Mouse (Mus musculus) cerebellum, adult 2 months (tissue): ENCODE measurements at regions not wholly inside any gene's neighbourhood (a gene's known extent, or its start where the extent isn't known, plus 50 kb on each side); places are given as distances from the start of the nearest gene placed in this dataset.

ENCODE experiments used
- DNase-seq, 2 experiments: peaks; one replicate each; pipeline ENCODE4 v3.0.0; 2021
- H3K27ac ChIP-seq: fragments of 200-500 bp; 2 replicates; pipeline ENCODE4 v1.5.1; 2012; ENCODE audit warnings: low read length, control low read depth, inconsistent platforms; ENCODE audit not compliant: insufficient read depth
- H3K27me3 ChIP-seq: fragments of 200-500 bp; 2 replicates; pipeline ENCODE4 v1.6.1; 2012; ENCODE audit warnings: inconsistent platforms, mild to moderate bottlenecking, low read length, moderate library complexity; ENCODE audit not compliant: control insufficient read depth, insufficient read depth
- H3K4me1 ChIP-seq: fragments of 200-500 bp; 2 replicates; pipeline ENCODE4 v1.6.1; 2011; ENCODE audit warnings: low read length; ENCODE audit not compliant: control insufficient read depth, insufficient read depth
- H3K4me3 ChIP-seq: fragments of 200-500 bp; replicated peaks from 2 replicates; pipeline ENCODE3; 2011; ENCODE audit warnings: mild to moderate bottlenecking, low read depth, low read length, control low read depth; ENCODE audit not compliant: insufficient read depth
- CTCF ChIP-seq: fragments of 200-500 bp; IDR thresholded peaks from 2 replicates; pipeline ENCODE4 v1.5.1; 2011; ENCODE audit warnings: low read depth, mild to moderate bottlenecking, control low read depth, low read length, moderate library complexity, borderline replicate concordance; ENCODE audit not compliant: insufficient read depth
- POLR2A ChIP-seq: fragments of 200-500 bp; IDR thresholded peaks from 2 replicates; pipeline ENCODE4 v1.6.1; 2011; ENCODE audit warnings: low read length, control low read depth, borderline replicate concordance; ENCODE audit not compliant: insufficient read depth
- WGBS: fragments of 180-500 bp; shearing (Covaris S2); methylation state at CpG from one replicate; pipeline ENCODE4 v1.1.7; 2018; 5-methylcytosine and 5-hydroxymethylcytosine counted together

- DNase-seq: peak; percentile 32 to 51
- Histone ChIP-seq H3K4me3 (no peak overlapping the region), H3K27ac (no peak overlapping the region), H3K4me1 (0 out of 2 replicates have a peak, but pooled peaks cover 3% of the 10 kb centered on the region), H3K27me3 (no peaks in the 10 kb centered on the region)
- 26% methylated on average over 4 of the region's 4 CpGs for WGBS
- TF ChIP-seq POLR2A (no peak), CTCF (peak; percentile 85)
Measured at GRCm38 (mm10) chr2:92840009-92840408, 74.9 kb upstream of the Syt13 start.

DNA sequence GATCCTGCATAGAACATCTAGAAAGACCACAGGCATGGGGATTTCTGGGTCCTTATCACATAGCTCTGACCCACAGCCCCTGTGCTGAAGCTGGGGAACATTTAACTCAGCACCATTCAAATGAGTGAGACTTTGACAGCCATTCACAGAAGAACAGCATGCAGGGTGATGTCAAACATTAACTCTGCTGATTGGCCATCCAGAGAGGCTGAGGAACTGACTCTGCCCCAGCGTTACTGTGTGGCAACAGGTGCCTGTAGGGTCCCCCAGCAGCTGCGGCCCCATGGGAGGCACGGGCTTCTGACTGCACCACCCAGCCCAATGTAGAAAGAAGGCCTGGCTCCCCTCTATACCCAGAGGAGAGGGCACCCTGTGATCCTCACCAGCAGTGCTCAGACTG is 73.3 kb upstream of the Syt13 start:
- H3K4me3 ChIP-seq: no peak overlapping the region
- no peak overlapping the region for H3K27ac ChIP-seq
- H3K27me3 ChIP-seq: no peaks in the 10 kb centered on the region
- 55% methylated on average over 3 of the region's 3 CpGs for WGBS
- DNase-seq: no peak
- TF ChIP-seq CTCF: no peak
- TF ChIP-seq POLR2A: no peak
- H3K4me1 ChIP-seq: 0 out of 2 replicates have a peak, but pooled peaks cover 3% of the 10 kb centered on the region

GRCm38 (mm10) chr2:92845061-92845769 is 69.7 kb upstream of the Syt13 start:
- TF ChIP-seq POLR2A (no peak), CTCF (no peak)
- 31% methylated on average over 14 of the region's 14 CpGs for WGBS
- H3K4me3 ChIP-seq: no peak overlapping the region
- no peak overlapping the region for H3K27ac ChIP-seq
- H3K4me1 ChIP-seq: 0 out of 2 replicates have a peak, but pooled peaks cover 3% of the 10 kb centered on the region
- peak; percentile 32 to 50 for DNase-seq
- H3K27me3 ChIP-seq: no peaks in the 10 kb centered on the region

GRCm38 (mm10) chr2:92848962-92849361 is 65.9 kb upstream of the Syt13 start:
- WGBS: 79% methylated on average over 13 of the region's 13 CpGs
- TF ChIP-seq POLR2A: no peak
- Histone ChIP-seq H3K27ac (no peak overlapping the region), H3K27me3 (no peaks in the 10 kb centered on the region), H3K4me3 (no peak overlapping the region), H3K4me1 (0 out of 2 replicates have a peak, but pooled peaks cover 3% of the 10 kb centered on the region)
- no peak for DNase-seq

GRCm38 (mm10) chr2:92851336-92851735 is 63.6 kb upstream of the Syt13 start:
- Histone ChIP-seq H3K27ac (no peak overlapping the region), H3K27me3 (no peaks in the 10 kb centered on the region), H3K4me1 (no peaks in the 10 kb centered on the region), H3K4me3 (no peak overlapping the region)
- 41% methylated on average over 5 of the region's 5 CpGs for WGBS
- no peak for DNase-seq
- TF ChIP-seq POLR2A (no peak), CTCF (no peak)

- H3K4me1 ChIP-seq: no peaks in the 10 kb centered on the region
- WGBS: 62% methylated on average over 3 of the region's 3 CpGs
- no peak overlapping the region for H3K4me3 ChIP-seq
- DNase-seq: peak in 1 of 2 experiments; percentile 16
- TF ChIP-seq CTCF (no peak), POLR2A (no peak)
- no peak overlapping the region for H3K27ac ChIP-seq
- no peaks in the 10 kb centered on the region for H3K27me3 ChIP-seq
Measured at GRCm38 (mm10) chr2:92853175-92853574, 61.7 kb upstream of the Syt13 start.

GRCm38 (mm10) chr2:92854331-92854730 is 60.6 kb upstream of the Syt13 start:
- Histone ChIP-seq H3K4me3 (no peak overlapping the region), H3K4me1 (no peaks in the 10 kb centered on the region), H3K27ac (no peak overlapping the region), H3K27me3 (no peaks in the 10 kb centered on the region)
- 82% methylated on average over 4 of the region's 4 CpGs for WGBS
- TF ChIP-seq POLR2A (no peak), CTCF (no peak)
- no peak for DNase-seq

GRCm38 (mm10) chr2:92856047-92856446 is 58.9 kb upstream of the Syt13 start:
- no peak for DNase-seq
- Histone ChIP-seq H3K27ac (no peak overlapping the region), H3K4me1 (no peaks in the 10 kb centered on the region), H3K27me3 (no peaks in the 10 kb centered on the region), H3K4me3 (no peak overlapping the region)
- WGBS: 83% methylated on average over 12 of the region's 12 CpGs
- no peak for TF ChIP-seq POLR2A
- no peak for TF ChIP-seq CTCF
